Mouse (Mus musculus): ENCODE measurements around the gene 1700015F17Rik.

The 1700015F17Rik gene

GRCm38 (mm10) chr5:5479043-5479442 is at the start of gene 1700015F17Rik:
Gene 1700015F17Rik (minus strand): TSS chr5:5479143.
- no peak for DNase-seq (ENCODE audit: extremely low read depth, insufficient read length, low spot score)

GRCm38 (mm10) chr5:5515411-5515810 is 36.5 kb upstream of the 1700015F17Rik start:
- no peak for DNase-seq (ENCODE audit: extremely low read depth, insufficient read length, low spot score)

GRCm38 (mm10) chr5:5514196-5515076 is 35.5 kb upstream of the 1700015F17Rik start, which contains the start of gene Cldn12:
Gene Cldn12 (minus strand): TSS chr5:5514958.
- DNase-seq (ENCODE audit: extremely low read depth, insufficient read length, low spot score) = peak; percentile 96

- DNase-seq (ENCODE audit: extremely low read depth, insufficient read length, low spot score) = no peak
Observed at GRCm38 (mm10) chr5:5511401-5511800, 32.5 kb upstream of the 1700015F17Rik start.

- DNase-seq (ENCODE audit: extremely low read depth, insufficient read length, low spot score) = no peak
Observed at GRCm38 (mm10) chr5:5510989-5511388, 32.0 kb upstream of the 1700015F17Rik start.

- no peak for DNase-seq (ENCODE audit: extremely low read depth, insufficient read length, low spot score)
Observed at GRCm38 (mm10) chr5:5510304-5510887, 31.5 kb upstream of the 1700015F17Rik start.

- DNase-seq (ENCODE audit: extremely low read depth, insufficient read length, low spot score) = no peak
Observed at GRCm38 (mm10) chr5:5508231-5508630, 29.3 kb upstream of the 1700015F17Rik start.

GRCm38 (mm10) chr5:5507701-5508225 is 28.8 kb upstream of the 1700015F17Rik start:
- peak; percentile 29 for DNase-seq (ENCODE audit: extremely low read depth, insufficient read length, low spot score)

GRCm38 (mm10) chr5:5504456-5504855 is 25.5 kb upstream of the 1700015F17Rik start:
- DNase-seq (ENCODE audit: extremely low read depth, insufficient read length, low spot score) = no peak

GRCm38 (mm10) chr5:5503381-5503780 is 24.4 kb upstream of the 1700015F17Rik start:
- no peak for DNase-seq (ENCODE audit: extremely low read depth, insufficient read length, low spot score)

- DNase-seq (ENCODE audit: extremely low read depth, insufficient read length, low spot score) = no peak
Observed at GRCm38 (mm10) chr5:5501583-5501982, 22.6 kb upstream of the 1700015F17Rik start.

GRCm38 (mm10) chr5:5496393-5496792 is 17.4 kb upstream of the 1700015F17Rik start:
- DNase-seq (ENCODE audit: extremely low read depth, insufficient read length, low spot score) = peak; percentile 37

- no peak for DNase-seq (ENCODE audit: extremely low read depth, insufficient read length, low spot score)
Observed at GRCm38 (mm10) chr5:5495042-5495441, 16.1 kb upstream of the 1700015F17Rik start.

- no peak for DNase-seq (ENCODE audit: extremely low read depth, insufficient read length, low spot score)
Observed at GRCm38 (mm10) chr5:5494269-5495005, 15.5 kb upstream of the 1700015F17Rik start.

- no peak for DNase-seq (ENCODE audit: extremely low read depth, insufficient read length, low spot score)
Observed at GRCm38 (mm10) chr5:5492163-5492562, 13.2 kb upstream of the 1700015F17Rik start.

GRCm38 (mm10) chr5:5486071-5486470 is 7.1 kb upstream of the 1700015F17Rik start:
- DNase-seq (ENCODE audit: extremely low read depth, insufficient read length, low spot score) = no peak

GRCm38 (mm10) chr5:5483254-5483858 is 4.4 kb upstream of the 1700015F17Rik start:
- DNase-seq (ENCODE audit: extremely low read depth, insufficient read length, low spot score) = no peak

- DNase-seq (ENCODE audit: extremely low read depth, insufficient read length, low spot score) = no peak
Observed at GRCm38 (mm10) chr5:5481662-5482061, 2.7 kb upstream of the 1700015F17Rik start.

- no peak for DNase-seq (ENCODE audit: extremely low read depth, insufficient read length, low spot score)
Observed at GRCm38 (mm10) chr5:5476133-5476532, 2.8 kb downstream of the 1700015F17Rik start.

GRCm38 (mm10) chr5:5465256-5465655 is 13.7 kb downstream of the 1700015F17Rik start:
- DNase-seq (ENCODE audit: extremely low read depth, insufficient read length, low spot score) = no peak

Measured in 3134 (cell line).